Mouse (Mus musculus) hindbrain, embryonic 13.5 days (tissue): ENCODE data around the gene Zfp260. TPM values are rescaled to one million over a fixed set of nuclear protein-coding genes. Genes with fewer than 3 reads are reported as not detected.

Source experiments
- ATAC-seq: fragments of 200-750 bp; cut with Nextera tagmentation; 2 replicates; pipeline ENCODE4 v1.8.0; 2017; ENCODE audit warnings: moderate TSS enrichment; ENCODE audit not compliant: low FRiP score
- H3K27ac ChIP-seq: fragments of 300-500 bp; sonication (generic); 2 replicates; pipeline ENCODE4 v1.5.1; 2015; ENCODE audit warnings: inconsistent platforms, mild to moderate bottlenecking, moderate library complexity
- H3K27me3 ChIP-seq: fragments of 300-500 bp; sonication (generic); 2 replicates; pipeline ENCODE4 v1.6.1; 2015; ENCODE audit warnings: mild to moderate bottlenecking, inconsistent platforms
- H3K36me3 ChIP-seq: fragments of 300-500 bp; sonication (generic); 2 replicates; pipeline ENCODE4 v1.6.1; 2015; ENCODE audit warnings: mild to moderate bottlenecking, inconsistent platforms
- H3K4me1 ChIP-seq: fragments of 300-500 bp; sonication (generic); replicated peaks from 2 replicates; pipeline ENCODE4 v1.6.1; 2015; ENCODE audit warnings: inconsistent platforms
- H3K4me2 ChIP-seq: fragments of 300-500 bp; sonication (generic); 2 replicates; pipeline ENCODE4 v1.6.1; 2015; ENCODE audit warnings: inconsistent platforms, mild to moderate bottlenecking, moderate library complexity
- H3K4me3 ChIP-seq: fragments of 300-500 bp; sonication (generic); 2 replicates; pipeline ENCODE4 v1.5.1; 2015; ENCODE audit warnings: mild to moderate bottlenecking, inconsistent platforms
- H3K9ac ChIP-seq: fragments of 300-500 bp; sonication (generic); 2 replicates; pipeline ENCODE4 v1.6.1; 2015; ENCODE audit warnings: mild to moderate bottlenecking, inconsistent platforms
- H3K9me3 ChIP-seq: fragments of 300-500 bp; sonication (generic); 2 replicates; pipeline ENCODE4 v1.6.1; 2016; ENCODE audit warnings: inconsistent platforms
- WGBS: fragments of 180-500 bp; shearing (Covaris S2); methylation state at CpG from one replicate; pipeline ENCODE4 v1.1.7; 2015; 5-methylcytosine and 5-hydroxymethylcytosine counted together
- microRNA-seq: library from miRNA; unstranded; fragments of <30 nt; microRNA quantifications from one replicate; pipeline ENCODE4, GENCODE M21; 2016
- polyA plus RNA-seq: library from polyadenylated mRNA; unstranded; fragments of >200 nt; fragmentation: Nextera tagmentation; extraction: Ambion mirVana; gene quantifications from 2 replicates; pipeline ENCODE4 v1.2.1, GENCODE M21; 2015

The Zfp260 gene
- polyA plus RNA-seq, 1 experiment from 2014 or later: 108 TPM

GRCm38 (mm10) chr7:30143170-30143554 is 48.6 kb downstream of the Zfp260 start:
- peaks cover 12% of the 10 kb centered on the region; the same call in 1 of the 2 replicates for H3K9me3 ChIP-seq
- H3K4me1 ChIP-seq: peaks cover 10% of the 10 kb centered on the region
- H3K4me2 ChIP-seq: peak overlapping the region; percentile 59
- H3K27me3 ChIP-seq: no peaks in the 10 kb centered on the region
- H3K4me3 ChIP-seq: peak overlapping the region; percentile 56
- WGBS: 16% methylated on average over 8 of the region's 8 CpGs
- H3K36me3 ChIP-seq: peaks cover 38% of the 10 kb centered on the region
- H3K27ac ChIP-seq: peak overlapping the region; percentile 90
- peak overlapping the region; percentile 75 for H3K9ac ChIP-seq
- ATAC-seq: no peak; the same call in 1 of the 2 replicates

GRCm38 (mm10) chr7:30143555-30144209 is 49.1 kb downstream of the Zfp260 start:
- peak overlapping the region; percentile 75 for H3K9ac ChIP-seq
- no peaks in the 10 kb centered on the region for H3K27me3 ChIP-seq
- peak overlapping the region; percentile 56 for H3K4me3 ChIP-seq
- H3K36me3 ChIP-seq: peaks cover 40% of the 10 kb centered on the region
- peak; percentile 97 for ATAC-seq
- peak overlapping the region; percentile 90 for H3K27ac ChIP-seq
- peaks cover 14% of the 10 kb centered on the region; the same call in 1 of the 2 replicates for H3K9me3 ChIP-seq
- H3K4me1 ChIP-seq: peaks cover 10% of the 10 kb centered on the region
- 3% methylated on average over 35 of the region's 35 CpGs for WGBS
- H3K4me2 ChIP-seq: peak overlapping the region; percentile 59

GRCm38 (mm10) chr7:30147011-30147410 is 52.4 kb downstream of the Zfp260 start:
- H3K9ac ChIP-seq: no peak overlapping the region
- no peak overlapping the region for H3K27ac ChIP-seq
- H3K4me1 ChIP-seq: peaks cover 10% of the 10 kb centered on the region
- H3K36me3 ChIP-seq: peaks cover 54% of the 10 kb centered on the region
- H3K9me3 ChIP-seq: peaks cover 38% of the 10 kb centered on the region
- H3K27me3 ChIP-seq: no peaks in the 10 kb centered on the region
- no peak for ATAC-seq
- 95% methylated on average over 5 of the region's 5 CpGs for WGBS
- no peak overlapping the region for H3K4me3 ChIP-seq
- H3K4me2 ChIP-seq: no peak overlapping the region

GRCm38 (mm10) chr7:30154040-30154439 is 59.5 kb downstream of the Zfp260 start:
- no peaks in the 10 kb centered on the region for H3K27me3 ChIP-seq
- H3K9me3 ChIP-seq: peaks cover 86% of the 10 kb centered on the region
- 97% methylated on average over 1 of the region's 1 CpGs for WGBS
- no peak for ATAC-seq
- H3K4me2 ChIP-seq: no peak overlapping the region
- H3K27ac ChIP-seq: no peak overlapping the region
- H3K36me3 ChIP-seq: peaks cover 88% of the 10 kb centered on the region
- H3K9ac ChIP-seq: no peak overlapping the region
- no peak overlapping the region for H3K4me3 ChIP-seq
- no peaks in the 10 kb centered on the region for H3K4me1 ChIP-seq

- Histone ChIP-seq H3K4me1 (no peaks in the 10 kb centered on the region), H3K27me3 (no peaks in the 10 kb centered on the region), H3K36me3 (peaks cover 86% of the 10 kb centered on the region), H3K9ac (no peak overlapping the region), H3K4me3 (no peak overlapping the region), H3K4me2 (no peak overlapping the region), H3K9me3 (peaks cover 87% of the 10 kb centered on the region), H3K27ac (no peak overlapping the region)
- WGBS: 96% methylated on average over 3 of the region's 3 CpGs
- ATAC-seq: no peak
Measured at GRCm38 (mm10) chr7:30155507-30155906, 60.9 kb downstream of the Zfp260 start.

Small RNA genes within 50 kb of the gene (microRNA-seq; reads per million reads assigned to microRNA genes)
- not detected for gene Gm23368

Other genes starting within 250 kb of the Zfp260 start
- gene Zfp940, start 241.1 kb upstream of the Zfp260 start, polyA plus RNA-seq: 12.4 and 13.0 TPM in 2 replicates
- 18.2 and 18.9 TPM in 2 replicates for gene Zfp420, start 234.8 kb upstream of the Zfp260 start, polyA plus RNA-seq
- 15.1 and 15.2 TPM in 2 replicates for gene Zfp27, start 188.2 kb upstream of the Zfp260 start, polyA plus RNA-seq
- gene Zfp383, start 186.6 kb upstream of the Zfp260 start, polyA plus RNA-seq: 8.5 and 8.6 TPM in 2 replicates
- 17.5 and 18.4 TPM in 2 replicates for gene Zfp74, start 140.7 kb upstream of the Zfp260 start, polyA plus RNA-seq
- gene Zfp568, start 110.8 kb upstream of the Zfp260 start, polyA plus RNA-seq: 5.5 and 8.0 TPM in 2 replicates
- gene Zfp14, start 43.4 kb upstream of the Zfp260 start, polyA plus RNA-seq: 9.4 TPM in 2 replicates
- gene Zfp82, start 21.9 kb upstream of the Zfp260 start, polyA plus RNA-seq: 12.8 and 12.9 TPM in 2 replicates
- gene Gm26920, start 4.4 kb upstream of the Zfp260 start, polyA plus RNA-seq: 1.5 and 1.6 TPM in 2 replicates
- gene Zfp566, start 4.2 kb upstream of the Zfp260 start, polyA plus RNA-seq: 19.2 and 19.6 TPM in 2 replicates
- 17.5 and 19.8 TPM in 2 replicates for gene Zfp382, start 27.2 kb downstream of the Zfp260 start, polyA plus RNA-seq
- gene Zfp146, start 75.0 kb downstream of the Zfp260 start, polyA plus RNA-seq: 17.5 and 18.6 TPM in 2 replicates
- gene Cox7a1, start 89.4 kb downstream of the Zfp260 start, polyA plus RNA-seq: 4.5 and 8.0 TPM in 2 replicates
- gene Capns1, start 104.0 kb downstream of the Zfp260 start, polyA plus RNA-seq: 68.1 and 78.1 TPM in 2 replicates
- gene Polr2i, start 137.2 kb downstream of the Zfp260 start, polyA plus RNA-seq: 174 and 175 TPM in 2 replicates
- gene Tbcb, start 137.5 kb downstream of the Zfp260 start, polyA plus RNA-seq: 383 and 390 TPM in 2 replicates
- not detected in 2 replicates for gene Ovol3, start 140.9 kb downstream of the Zfp260 start, polyA plus RNA-seq
- 0.43 and 0.66 TPM in 2 replicates for gene Thap8, start 185.3 kb downstream of the Zfp260 start, polyA plus RNA-seq
- gene Wdr62, start 185.6 kb downstream of the Zfp260 start, polyA plus RNA-seq: 3.1 and 4.3 TPM in 2 replicates
- 84.2 and 90.1 TPM in 2 replicates for gene Clip3, start 197.0 kb downstream of the Zfp260 start, polyA plus RNA-seq
- gene Alkbh6, start 213.9 kb downstream of the Zfp260 start, polyA plus RNA-seq: 118 and 126 TPM in 2 replicates
- 13.1 and 16.8 TPM in 2 replicates for gene Syne4, start 220.0 kb downstream of the Zfp260 start, polyA plus RNA-seq
- gene E130208F15Rik, start 227.0 kb downstream of the Zfp260 start, polyA plus RNA-seq: 0.36 TPM in 1 of 2 replicates, not detected in the other
- gene Sdhaf1, start 229.1 kb downstream of the Zfp260 start, polyA plus RNA-seq: 21.4 and 21.6 TPM in 2 replicates